Mouse (Mus musculus): ENCODE data around the gene Slc39a11.

Slc39a11 gene

GRCm38 (mm10) chr11:113568999-113569398, 80.9 kb downstream of the Slc39a11 start:
- in situ Hi-C loops (cut with MboI; ENCODE audit: low pct_unique_long_range_greater_than_20kb in 1 of 2, low sequenced_read_pairs in 2 of 2, unreplicated experiment in 1 of 2), result loop anchor here in 1 of 2 experiments (25.0 kb wide), 1 partner anchor 782 kb away; the partner anchor contains the start of gene Sox9

GRCm38 (mm10) chr11:113567926-113568325, 82.0 kb downstream of the Slc39a11 start:
- in situ Hi-C loops (cut with MboI; ENCODE audit: low pct_unique_long_range_greater_than_20kb in 1 of 2, low sequenced_read_pairs in 2 of 2, unreplicated experiment in 1 of 2), result loop anchor here in 1 of 2 experiments (25.0 kb wide), 1 partner anchor 781 kb away; the partner anchor contains the start of gene Sox9

- in situ Hi-C loops (cut with MboI; ENCODE audit: low pct_unique_long_range_greater_than_20kb in 1 of 2, low sequenced_read_pairs in 2 of 2, unreplicated experiment in 1 of 2), result loop anchor here in 1 of 2 experiments (25.0 kb wide), 1 partner anchor 778 kb away; the partner anchor contains the start of gene Sox9
Observed at GRCm38 (mm10) chr11:113565006-113565995, 84.6 kb downstream of the Slc39a11 start.

GRCm38 (mm10) chr11:113562326-113562725, 87.6 kb downstream of the Slc39a11 start:
- in situ Hi-C loops (cut with MboI; ENCODE audit: low pct_unique_long_range_greater_than_20kb in 1 of 2, low sequenced_read_pairs in 2 of 2, unreplicated experiment in 1 of 2), result loop anchor here in 1 of 2 experiments (25.0 kb wide), 1 partner anchor 775 kb away; the partner anchor contains the start of gene Sox9

GRCm38 (mm10) chr11:113560150-113560549, 89.7 kb downstream of the Slc39a11 start:
- in situ Hi-C loops (cut with MboI; ENCODE audit: low pct_unique_long_range_greater_than_20kb in 1 of 2, low sequenced_read_pairs in 2 of 2, unreplicated experiment in 1 of 2), result loop anchor here in 1 of 2 experiments (25.0 kb wide), 1 partner anchor 773 kb away; the partner anchor contains the start of gene Sox9

- in situ Hi-C loops (cut with MboI; ENCODE audit: low pct_unique_long_range_greater_than_20kb in 1 of 2, low sequenced_read_pairs in 2 of 2, unreplicated experiment in 1 of 2), result loop anchor here in 1 of 2 experiments (25.0 kb wide), 1 partner anchor 771 kb away; the partner anchor contains the start of gene Sox9
Observed at GRCm38 (mm10) chr11:113558505-113558904, 91.4 kb downstream of the Slc39a11 start.

GRCm38 (mm10) chr11:113556142-113556541, 93.7 kb downstream of the Slc39a11 start:
- in situ Hi-C loops (cut with MboI; ENCODE audit: low pct_unique_long_range_greater_than_20kb in 1 of 2, low sequenced_read_pairs in 2 of 2, unreplicated experiment in 1 of 2), result loop anchor here in 1 of 2 experiments (25.0 kb wide), 1 partner anchor 769 kb away; the partner anchor contains the start of gene Sox9

- in situ Hi-C loops (cut with MboI; ENCODE audit: low pct_unique_long_range_greater_than_20kb in 1 of 2, low sequenced_read_pairs in 2 of 2, unreplicated experiment in 1 of 2), result loop anchor here in 1 of 2 experiments (25.0 kb wide), 1 partner anchor 768 kb away; the partner anchor contains the start of gene Sox9
Observed at GRCm38 (mm10) chr11:113554701-113555360, 95.0 kb downstream of the Slc39a11 start.

GRCm38 (mm10) chr11:113554194-113554593, 95.7 kb downstream of the Slc39a11 start:
- in situ Hi-C loops (cut with MboI; ENCODE audit: low pct_unique_long_range_greater_than_20kb in 1 of 2, low sequenced_read_pairs in 2 of 2, unreplicated experiment in 1 of 2), result loop anchor here in 1 of 2 experiments (25.0 kb wide), 1 partner anchor 767 kb away; the partner anchor contains the start of gene Sox9

- in situ Hi-C loops (cut with MboI; ENCODE audit: low pct_unique_long_range_greater_than_20kb in 1 of 2, low sequenced_read_pairs in 2 of 2, unreplicated experiment in 1 of 2), result loop anchor here in 1 of 2 experiments (25.0 kb wide), 1 partner anchor 766 kb away; the partner anchor contains the start of gene Sox9
Observed at GRCm38 (mm10) chr11:113553605-113554004, 96.3 kb downstream of the Slc39a11 start.

- in situ Hi-C loops (cut with MboI; ENCODE audit: low pct_unique_long_range_greater_than_20kb in 1 of 2, low sequenced_read_pairs in 2 of 2, unreplicated experiment in 1 of 2), result loop anchor here in 1 of 2 experiments (25.0 kb wide), 1 partner anchor 765 kb away; the partner anchor contains the start of gene Sox9
Observed at GRCm38 (mm10) chr11:113552539-113552938, 97.3 kb downstream of the Slc39a11 start.

- in situ Hi-C loops (cut with MboI; ENCODE audit: low pct_unique_long_range_greater_than_20kb in 1 of 2, low sequenced_read_pairs in 2 of 2, unreplicated experiment in 1 of 2), result no loop called here
Observed at GRCm38 (mm10) chr11:113546217-113546877, 103.5 kb downstream of the Slc39a11 start.

GRCm38 (mm10) chr11:113544017-113544640, 105.8 kb downstream of the Slc39a11 start:
- in situ Hi-C loops (cut with MboI; ENCODE audit: low pct_unique_long_range_greater_than_20kb in 1 of 2, low sequenced_read_pairs in 2 of 2, unreplicated experiment in 1 of 2), result no loop called here

- in situ Hi-C loops (cut with MboI; ENCODE audit: low pct_unique_long_range_greater_than_20kb in 1 of 2, low sequenced_read_pairs in 2 of 2, unreplicated experiment in 1 of 2), result no loop called here
Observed at GRCm38 (mm10) chr11:113541073-113541472, 108.8 kb downstream of the Slc39a11 start.

- in situ Hi-C loops (cut with MboI; ENCODE audit: low pct_unique_long_range_greater_than_20kb in 1 of 2, low sequenced_read_pairs in 2 of 2, unreplicated experiment in 1 of 2), result no loop called here
Observed at GRCm38 (mm10) chr11:113539502-113540209, 110.2 kb downstream of the Slc39a11 start.

- in situ Hi-C loops (cut with MboI; ENCODE audit: low pct_unique_long_range_greater_than_20kb in 1 of 2, low sequenced_read_pairs in 2 of 2, unreplicated experiment in 1 of 2), result no loop called here
Observed at GRCm38 (mm10) chr11:113539079-113539478, 110.8 kb downstream of the Slc39a11 start.

GRCm38 (mm10) chr11:113538406-113538917, 111.4 kb downstream of the Slc39a11 start:
- in situ Hi-C loops (cut with MboI; ENCODE audit: low pct_unique_long_range_greater_than_20kb in 1 of 2, low sequenced_read_pairs in 2 of 2, unreplicated experiment in 1 of 2), result no loop called here
